Mouse (Mus musculus) spleen, adult 2 months (tissue): ENCODE measurements around the gene Itprid1. TPM values are rescaled to one million over a fixed set of nuclear protein-coding genes. Genes with fewer than 3 reads are reported as not detected.

Source experiments
- DNase-seq, 2 experiments: peaks; one replicate each; pipeline versions ENCODE4 v3.0.0 to v3.0.0-alpha.2; 2012 to 2021; ENCODE audit warnings: low spot score in 2 of 2, low read depth in 1 of 2
- H3K27ac ChIP-seq: fragments of 200-500 bp; 2 replicates; pipeline ENCODE4 v1.5.1; 2012; ENCODE audit warnings: low read length, inconsistent platforms; ENCODE audit not compliant: insufficient read depth
- H3K27me3 ChIP-seq: fragments of 200-500 bp; 2 replicates; pipeline ENCODE4 v1.6.1; 2012; ENCODE audit warnings: mild to moderate bottlenecking, moderate library complexity, low read length, inconsistent platforms; ENCODE audit not compliant: control insufficient read depth, insufficient read depth
- H3K36me3 ChIP-seq: fragments of 200-500 bp; 2 replicates; pipeline ENCODE4 v1.6.1; 2012; ENCODE audit warnings: mild to moderate bottlenecking, low read length, inconsistent platforms; ENCODE audit not compliant: control insufficient read depth, insufficient read depth
- H3K4me1 ChIP-seq: fragments of 200-500 bp; 2 replicates; pipeline ENCODE4 v1.6.1; 2011; ENCODE audit warnings: inconsistent platforms; ENCODE audit not compliant: control insufficient read depth, insufficient read depth, insufficient read length
- H3K4me3 ChIP-seq: fragments of 200-500 bp; 2 replicates; pipeline ENCODE4 v1.5.1; 2011; ENCODE audit warnings: mild to moderate bottlenecking, inconsistent platforms; ENCODE audit not compliant: insufficient read depth, insufficient read length; ENCODE audit errors: extremely low read depth
- CTCF ChIP-seq: fragments of 200-500 bp; IDR thresholded peaks from 2 replicates; pipeline ENCODE4 v1.5.1; 2011; ENCODE audit warnings: mild to moderate bottlenecking, inconsistent platforms; ENCODE audit not compliant: insufficient read depth, insufficient read length, insufficient replicate concordance; ENCODE audit errors: extremely low read depth
- POLR2A ChIP-seq: fragments of 200-500 bp; IDR thresholded peaks from 2 replicates; pipeline ENCODE4 v1.6.1; 2011; ENCODE audit warnings: low read depth, low read length, inconsistent platforms
- WGBS: fragments of 180-500 bp; shearing (Covaris S2); methylation state at CpG from one replicate; pipeline ENCODE4 v1.1.7; 2018; 5-methylcytosine and 5-hydroxymethylcytosine counted together
- polyA plus RNA-seq: library from polyadenylated mRNA; depleted of rRNA; stranded (reverse); fragments of >200 nt; gene quantifications from 2 replicates; pipeline ENCODE4 v1.2.3, GENCODE M21; 2012; rRNA removed

Itprid1 gene
- polyA plus RNA-seq, 1 experiment, result not detected

- TF ChIP-seq POLR2A, result no peak
- Histone ChIP-seq H3K4me3 (no peak overlapping the region), H3K36me3 (no peaks in the 10 kb centered on the region), H3K4me1 (no peaks in the 10 kb centered on the region), H3K27ac (no peak overlapping the region), H3K27me3 (no peaks in the 10 kb centered on the region)
- WGBS, result 54% methylated on average over 2 of the region's 2 CpGs
- no peak for DNase-seq
Observed at GRCm38 (mm10) chr6:56019632-56020031, 182.9 kb downstream of the Itprid1 start.

GRCm38 (mm10) chr6:56025533-56025932 is 188.8 kb downstream of the Itprid1 start:
- no peaks in the 10 kb centered on the region for H3K4me1 ChIP-seq
- 72% methylated on average over 2 of the region's 2 CpGs for WGBS

GRCm38 (mm10) chr6:56027318-56027717 is 190.6 kb downstream of the Itprid1 start:
- TF ChIP-seq POLR2A, result no peak
- no peak for TF ChIP-seq CTCF
- H3K4me1 ChIP-seq, result no peaks in the 10 kb centered on the region
- H3K4me3 ChIP-seq, result no peak overlapping the region
- WGBS, result 76% methylated on average over 6 of the region's 6 CpGs
- no peaks in the 10 kb centered on the region for H3K27me3 ChIP-seq
- H3K36me3 ChIP-seq, result no peaks in the 10 kb centered on the region
- no peak for DNase-seq
- H3K27ac ChIP-seq, result no peak overlapping the region

More at GRCm38 (mm10) chr6:56025533-56025932, 188.8 kb downstream of the Itprid1 start:
- Histone ChIP-seq H3K27ac (no peak overlapping the region), H3K4me3 (no peak overlapping the region), H3K36me3 (no peaks in the 10 kb centered on the region), H3K27me3 (no peaks in the 10 kb centered on the region)
- TF ChIP-seq CTCF (no peak), POLR2A (no peak)
- no peak for DNase-seq

- DNase-seq, result no peak
- H3K36me3 ChIP-seq, result no peaks in the 10 kb centered on the region
- H3K4me3 ChIP-seq, result no peak overlapping the region
- WGBS, result 79% methylated on average over 5 of the region's 5 CpGs
- no peaks in the 10 kb centered on the region for H3K27me3 ChIP-seq
- TF ChIP-seq POLR2A, result no peak
- no peak for TF ChIP-seq CTCF
- H3K4me1 ChIP-seq, result no peaks in the 10 kb centered on the region
- H3K27ac ChIP-seq, result no peak overlapping the region
Observed at GRCm38 (mm10) chr6:56027966-56028365, 191.3 kb downstream of the Itprid1 start.

Other genes with a start within 250 kb of the Itprid1 start
- not detected in 2 replicates for gene Neurod6, start 155.6 kb upstream of the Itprid1 start, polyA plus RNA-seq
- gene Ppp1r17, start 180.6 kb downstream of the Itprid1 start, polyA plus RNA-seq, result not detected in 2 replicates